Comparison of ENCODE assay signal across 7 mouse cellular contexts in the genomic region with DNA sequence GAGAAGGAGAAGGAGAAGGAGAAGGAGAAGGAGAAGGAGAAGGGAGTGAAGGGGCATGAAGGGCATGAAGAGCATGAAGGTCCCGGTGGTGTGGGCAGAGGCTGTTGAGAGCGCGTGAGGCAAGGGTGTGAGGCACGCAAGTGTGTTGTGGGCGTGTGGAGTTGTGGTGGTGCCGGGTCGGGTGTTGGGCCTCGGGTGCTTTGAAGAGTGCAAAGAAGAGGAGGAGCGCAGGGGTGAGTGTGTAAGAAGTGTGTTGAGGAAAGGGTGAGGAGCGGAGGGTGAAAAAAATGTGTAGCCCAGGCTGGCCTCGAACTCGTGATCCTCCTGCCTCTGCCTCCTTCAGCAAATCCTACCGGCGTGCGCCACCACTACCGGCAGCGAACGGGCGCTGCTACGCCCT.
DNase-seq lines count a peak whose midpoint lies in the region; ATAC-seq and TF ChIP-seq lines count a peak whose summit lies in the region.
"Not testable (repeated sequence)": the region's sequence is repeated elsewhere in the genome, so short reads cannot be mapped to it uniquely, and the experiment has no call there.

No protein-coding gene starts in this region.

- H3K4me2 ChIP-seq in embryonic facial prominence, embryonic 12.5 days (replicated peaks): 0 out of 2 replicates have a peak overlapping the region, but pooled peaks have one; percentile 25

- H3K4me3 ChIP-seq in embryonic facial prominence, embryonic 12.5 days; thymus, adult 2 months (ENCODE audit: control insufficient read depth, insufficient read depth, low read length): not testable (repeated sequence)
- H3K4me3 ChIP-seq in midbrain, embryonic 10.5 days: peak overlapping the region; percentile 28; the same call in 1 of the 2 replicates

- not testable (repeated sequence) for H3K9me3 ChIP-seq in embryonic facial prominence, embryonic 12.5 days; midbrain, embryonic 10.5 days (replicated peaks)

- peak; percentile 67 for DNase-seq in cerebellum, adult 11-12 months
- peak; percentile 96 for DNase-seq in heart, adult 11 months
- peak; percentile 36 for DNase-seq in kidney, adult 18-20 months
- peak; percentile 45 to 49 for DNase-seq in layer of hippocampus, postnatal 36 days
- DNase-seq in midbrain, embryonic 10.5 days (ENCODE audit: low spot score): not testable (repeated sequence)
- DNase-seq in thymus, adult 2 months: peak; percentile 24

- not testable (repeated sequence) for H3K36me3 ChIP-seq in embryonic facial prominence, embryonic 12.5 days; midbrain, embryonic 10.5 days; thymus, adult 2 months (ENCODE audit: control insufficient read depth, insufficient read depth, low read length)

- not testable (repeated sequence) for H3K4me1 ChIP-seq in embryonic facial prominence, embryonic 12.5 days; midbrain, embryonic 10.5 days; thymus, adult 2 months (replicated peaks; ENCODE audit: control insufficient read depth, insufficient read depth, low read length)

- not testable (repeated sequence) for H3K27me3 ChIP-seq in embryonic facial prominence, embryonic 12.5 days; midbrain, embryonic 10.5 days (ENCODE audit: low read depth, poor library complexity, severe bottlenecking); thymus, adult 2 months (ENCODE audit: control insufficient read depth, insufficient read depth, low read length)

- not testable (repeated sequence) for TF ChIP-seq CTCF in thymus, adult 2 months (IDR thresholded peaks at IDR 0.05; ENCODE audit: borderline replicate concordance, control insufficient read depth, extremely low read depth, insufficient read depth, low read length, poor library complexity)

- no CpG with 5 or more reads among the region's 20 CpGs for WGBS in embryonic facial prominence, embryonic 12.5 days
- no CpG with 5 or more reads among the region's 20 CpGs for WGBS in midbrain, embryonic 10.5 days
- WGBS in thymus, adult 2 months: 11% methylated on average over 3 of the region's 20 CpGs

- not testable (repeated sequence) for H3K27ac ChIP-seq in embryonic facial prominence, embryonic 12.5 days; midbrain, embryonic 10.5 days (replicated peaks); thymus, adult 2 months (ENCODE audit: control insufficient read depth, insufficient read depth, low read length)

- not testable (repeated sequence) for H3K9ac ChIP-seq in embryonic facial prominence, embryonic 12.5 days

- not testable (repeated sequence) for TF ChIP-seq POLR2A in thymus, adult 2 months (IDR thresholded peaks at IDR 0.05; ENCODE audit: control insufficient read depth, extremely low read depth, insufficient read depth, low read length, poor library complexity)

- not testable (repeated sequence) for ATAC-seq in embryonic facial prominence, embryonic 12.5 days (ENCODE audit: insufficient number of reproducible peaks, insufficient read depth, low FRiP score, low TSS enrichment)
